Mouse (Mus musculus) limb, embryonic 13.5 days (tissue): ENCODE results near the gene Cdh4. TPM values are rescaled to one million over a fixed set of nuclear protein-coding genes. Genes with fewer than 3 reads are reported as not detected.

Experiments
- ATAC-seq: fragments of 200-750 bp; cut with Nextera tagmentation; 2 replicates; pipeline ENCODE4 v1.8.0; 2017; ENCODE audit warnings: low read depth, moderate number of reproducible peaks, moderate TSS enrichment; ENCODE audit not compliant: low FRiP score
- H3K27ac ChIP-seq: fragments of 300-500 bp; sonication (generic); 2 replicates; pipeline ENCODE4 v1.5.1; 2015; ENCODE audit warnings: inconsistent platforms, mild to moderate bottlenecking, moderate library complexity
- H3K27me3 ChIP-seq: fragments of 300-500 bp; sonication (generic); 2 replicates; pipeline ENCODE4 v1.6.1; 2015; ENCODE audit warnings: mild to moderate bottlenecking, inconsistent platforms
- H3K36me3 ChIP-seq: fragments of 300-500 bp; sonication (generic); 2 replicates; pipeline ENCODE4 v1.6.1; 2015; ENCODE audit warnings: inconsistent platforms, mild to moderate bottlenecking, moderate library complexity
- H3K4me1 ChIP-seq: fragments of 300-500 bp; sonication (generic); 2 replicates; pipeline ENCODE4 v1.6.1; 2015; ENCODE audit warnings: inconsistent platforms
- H3K4me2 ChIP-seq: fragments of 300-500 bp; sonication (generic); replicated peaks from 2 replicates; pipeline ENCODE4 v1.6.1; 2015; ENCODE audit warnings: inconsistent platforms, mild to moderate bottlenecking, moderate library complexity
- H3K4me3 ChIP-seq: fragments of 300-500 bp; sonication (generic); 2 replicates; pipeline ENCODE4 v1.5.1; 2015; ENCODE audit warnings: moderate library complexity, mild to moderate bottlenecking, inconsistent platforms
- H3K9ac ChIP-seq: fragments of 300-500 bp; sonication (generic); 2 replicates; pipeline ENCODE4 v1.6.1; 2015; ENCODE audit warnings: mild to moderate bottlenecking, inconsistent platforms
- H3K9me3 ChIP-seq: fragments of 300-500 bp; sonication (generic); 2 replicates; pipeline ENCODE4 v1.6.1; 2016; ENCODE audit warnings: inconsistent platforms
- WGBS: fragments of 180-500 bp; shearing (Covaris S2); methylation state at CpG from one replicate; pipeline ENCODE4 v1.1.7; 2015; 5-methylcytosine and 5-hydroxymethylcytosine counted together
- polyA plus RNA-seq: library from polyadenylated mRNA; unstranded; fragments of >200 nt; fragmentation: Nextera tagmentation; extraction: Ambion mirVana; gene quantifications from 2 replicates; pipeline ENCODE4 v1.2.1, GENCODE M21; 2015

The Cdh4 gene
- polyA plus RNA-seq, 1 experiment from 2014 or later: 12.2 TPM

DNA sequence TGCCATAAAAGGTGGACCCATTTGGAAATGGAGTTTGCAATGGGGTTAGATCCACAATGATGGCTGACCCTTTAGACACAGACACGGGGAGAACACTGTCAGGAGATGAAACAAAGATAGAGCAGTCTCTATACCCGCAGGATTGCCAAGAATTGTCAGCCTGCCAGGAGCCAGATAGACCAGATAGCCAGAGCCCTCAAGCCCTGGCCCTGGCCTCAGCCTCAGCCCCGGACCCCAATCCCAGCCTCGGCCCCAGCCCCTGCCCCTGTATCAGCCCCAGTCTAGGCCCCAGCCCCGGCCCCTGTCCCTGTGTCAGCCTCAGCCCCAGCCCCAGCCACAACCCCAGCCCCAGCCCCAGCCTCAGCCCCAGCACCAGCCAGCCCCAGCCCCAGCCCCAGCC is 345.6 kb downstream of the Cdh4 start:
- no peak overlapping the region for H3K27ac ChIP-seq
- H3K4me3 ChIP-seq: no peak overlapping the region
- H3K9me3 ChIP-seq: no peaks in the 10 kb centered on the region
- H3K36me3 ChIP-seq: no peaks in the 10 kb centered on the region
- WGBS: 74% methylated on average over 3 of the region's 5 CpGs
- no peaks in the 10 kb centered on the region for H3K27me3 ChIP-seq
- no peak for ATAC-seq
- peaks cover 19% of the 10 kb centered on the region for H3K4me1 ChIP-seq
- no peak overlapping the region for H3K4me2 ChIP-seq
- no peak overlapping the region for H3K9ac ChIP-seq

DNA sequence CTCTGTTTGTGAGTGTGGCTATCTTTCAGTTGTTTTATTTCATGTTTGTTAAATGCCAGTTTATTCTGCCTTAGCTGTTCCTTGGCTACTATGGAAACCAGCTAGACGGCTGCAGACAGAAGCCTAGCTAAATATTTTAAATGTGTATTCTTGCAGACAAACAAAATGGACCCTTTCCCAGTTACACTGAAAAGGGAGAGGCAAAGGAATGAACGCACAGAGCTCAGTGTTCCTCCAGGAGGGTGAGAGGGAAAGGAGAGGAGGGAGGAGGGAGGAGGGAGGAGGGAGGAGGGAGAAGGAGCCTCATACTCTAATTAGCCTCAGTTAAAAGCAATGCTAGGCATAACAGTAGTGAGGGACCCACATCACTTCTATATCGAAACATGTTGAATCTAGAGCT is 348.5 kb downstream of the Cdh4 start:
- Histone ChIP-seq H3K4me3 (no peak overlapping the region), H3K9ac (no peak overlapping the region), H3K4me1 (peaks cover 29% of the 10 kb centered on the region), H3K4me2 (no peak overlapping the region), H3K9me3 (no peaks in the 10 kb centered on the region), H3K36me3 (no peaks in the 10 kb centered on the region), H3K27me3 (peaks cover 10% of the 10 kb centered on the region; the same call in 1 of the 2 replicates), H3K27ac (no peak overlapping the region)
- ATAC-seq: no peak
- WGBS: 75% methylated on average over 3 of the region's 3 CpGs

DNA sequence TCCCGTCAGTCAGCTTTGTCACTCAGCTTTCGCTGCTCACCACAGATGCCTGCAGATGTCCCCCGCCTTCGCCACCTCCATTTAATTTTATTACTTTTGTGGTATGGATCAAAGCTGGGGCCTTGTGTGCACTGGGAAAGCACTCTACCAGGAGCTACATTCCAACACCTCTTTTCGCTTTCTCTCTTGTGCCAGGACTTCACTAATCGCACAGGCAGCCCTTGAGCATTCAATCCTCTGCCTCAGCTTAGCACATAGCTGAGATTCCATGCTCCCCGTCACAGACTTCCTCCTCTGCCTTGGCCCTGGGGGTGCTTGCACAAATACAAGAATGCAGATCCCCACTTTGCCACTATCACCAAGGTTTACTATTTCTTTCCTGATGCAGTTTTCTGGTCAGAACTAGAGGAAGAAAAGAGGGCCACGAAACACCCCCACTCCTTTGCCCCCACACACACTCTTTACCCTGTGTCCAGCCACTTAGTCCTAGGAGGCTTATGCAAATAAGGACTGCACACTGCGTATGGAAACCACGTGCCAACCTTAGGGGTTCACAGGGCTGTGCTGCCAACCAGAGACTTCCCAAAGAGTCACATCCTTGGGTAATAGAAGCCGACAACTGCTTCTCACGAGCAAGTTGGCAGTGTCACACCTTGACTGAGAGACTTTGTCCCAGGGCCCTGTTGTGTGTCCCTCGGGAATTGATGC is 350.3 kb downstream of the Cdh4 start:
- no peak overlapping the region; the same call in 1 of the 2 replicates for H3K4me2 ChIP-seq
- no peak overlapping the region for H3K4me3 ChIP-seq
- H3K27ac ChIP-seq: no peak overlapping the region
- H3K36me3 ChIP-seq: no peaks in the 10 kb centered on the region
- no peaks in the 10 kb centered on the region for H3K9me3 ChIP-seq
- H3K4me1 ChIP-seq: peaks cover 22% of the 10 kb centered on the region
- peaks cover 11% of the 10 kb centered on the region; the same call in 1 of the 2 replicates for H3K27me3 ChIP-seq
- H3K9ac ChIP-seq: no peak overlapping the region
- ATAC-seq: peak; percentile 46; the same call in 1 of the 2 replicates
- 25% methylated on average over 13 of the region's 13 CpGs for WGBS

DNA sequence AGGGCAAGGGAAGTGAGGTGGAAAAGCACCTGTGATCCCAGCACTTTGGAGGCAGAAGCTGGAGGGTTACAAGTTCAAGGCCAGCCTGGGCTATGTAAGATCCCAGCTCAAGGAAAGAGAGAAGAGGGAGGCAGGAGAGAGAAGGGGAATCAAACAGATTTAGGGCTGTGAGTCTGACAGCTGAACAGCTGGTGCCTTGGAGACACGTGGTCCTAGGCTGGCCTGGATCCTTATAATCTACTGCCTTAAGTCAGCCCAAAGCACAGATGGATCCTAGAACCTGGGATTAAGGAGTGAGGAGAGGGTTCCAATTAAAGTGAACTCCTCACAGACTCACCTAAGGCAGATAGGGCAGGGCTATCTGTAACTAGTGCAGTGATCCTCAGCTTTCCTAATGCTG is 352.1 kb downstream of the Cdh4 start:
- no peak overlapping the region for H3K9ac ChIP-seq
- no peak for ATAC-seq
- 38% methylated on average over 1 of the region's 1 CpGs for WGBS

DNA sequence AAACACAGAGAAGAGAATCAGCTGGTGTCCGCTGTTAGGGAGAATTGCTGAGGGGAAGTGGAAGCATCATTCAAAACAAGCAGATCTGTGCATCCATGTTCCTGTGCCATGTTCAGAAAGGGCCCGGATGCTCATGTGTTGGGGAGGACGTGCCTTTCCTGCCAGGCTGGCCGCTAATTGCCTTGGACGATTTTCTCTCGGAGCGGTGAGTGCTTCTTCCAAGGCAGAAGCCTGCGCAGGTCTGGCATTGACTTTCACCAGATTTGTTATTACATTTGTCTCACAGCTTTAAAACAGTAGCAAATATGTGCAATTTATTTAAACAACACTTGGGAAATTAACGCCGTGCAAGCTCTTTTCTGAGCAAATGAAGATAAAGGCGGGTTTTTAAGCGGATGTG is 353.2 kb downstream of the Cdh4 start:
- Histone ChIP-seq H3K27ac (no peak overlapping the region), H3K9ac (no peak overlapping the region), H3K4me1 (peaks cover 44% of the 10 kb centered on the region), H3K4me3 (no peak overlapping the region), H3K4me2 (no peak overlapping the region), H3K9me3 (no peaks in the 10 kb centered on the region), H3K36me3 (no peaks in the 10 kb centered on the region), H3K27me3 (peaks cover 11% of the 10 kb centered on the region; the same call in 1 of the 2 replicates)
- ATAC-seq: no peak
- 77% methylated on average over 12 of the region's 12 CpGs for WGBS

More for the DNA sequence above, 352.1 kb downstream of the Cdh4 start:
- Histone ChIP-seq H3K27ac (no peak overlapping the region), H3K36me3 (no peaks in the 10 kb centered on the region), H3K27me3 (peaks cover 11% of the 10 kb centered on the region; the same call in 1 of the 2 replicates), H3K4me2 (no peak overlapping the region), H3K4me1 (peaks cover 34% of the 10 kb centered on the region), H3K9me3 (no peaks in the 10 kb centered on the region), H3K4me3 (no peak overlapping the region)

DNA sequence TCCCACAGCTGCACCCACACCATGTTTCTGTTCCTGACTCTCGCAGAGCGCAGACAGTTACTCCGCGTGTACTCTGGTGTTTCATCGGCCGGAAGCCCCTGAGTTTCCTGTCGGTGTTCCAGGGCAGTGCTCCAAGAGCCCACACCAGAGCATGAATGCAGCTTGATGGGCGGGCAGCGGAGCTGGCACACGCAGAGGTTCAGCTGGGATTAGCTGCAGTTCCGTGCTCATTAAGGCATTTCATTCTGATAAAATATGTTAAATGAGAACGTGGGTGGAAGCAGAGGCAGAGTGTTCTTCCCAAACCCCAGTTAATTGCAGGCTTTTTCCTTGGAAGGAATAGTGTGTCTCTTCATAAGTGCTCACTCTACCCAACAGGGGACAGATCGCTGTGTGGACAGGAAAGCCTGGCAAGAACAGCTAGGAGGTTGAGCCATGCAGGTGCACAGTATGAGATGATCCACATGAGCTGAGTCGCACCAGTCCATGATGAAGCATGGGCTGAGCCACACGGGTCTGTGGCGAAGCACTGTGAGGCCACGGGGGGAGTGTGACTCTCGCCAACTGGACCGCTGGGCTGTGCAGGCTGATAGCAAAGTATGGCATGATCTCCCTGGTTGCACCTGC is 357.8 kb downstream of the Cdh4 start:
- Histone ChIP-seq H3K9ac (no peak overlapping the region), H3K4me1 (peaks cover 35% of the 10 kb centered on the region), H3K4me2 (no peak overlapping the region), H3K9me3 (no peaks in the 10 kb centered on the region), H3K27me3 (peaks cover 8% of the 10 kb centered on the region; the same call in 1 of the 2 replicates), H3K27ac (no peak overlapping the region), H3K4me3 (no peak overlapping the region), H3K36me3 (no peaks in the 10 kb centered on the region)
- 78% methylated on average over 19 of the region's 19 CpGs for WGBS
- no peak for ATAC-seq

DNA sequence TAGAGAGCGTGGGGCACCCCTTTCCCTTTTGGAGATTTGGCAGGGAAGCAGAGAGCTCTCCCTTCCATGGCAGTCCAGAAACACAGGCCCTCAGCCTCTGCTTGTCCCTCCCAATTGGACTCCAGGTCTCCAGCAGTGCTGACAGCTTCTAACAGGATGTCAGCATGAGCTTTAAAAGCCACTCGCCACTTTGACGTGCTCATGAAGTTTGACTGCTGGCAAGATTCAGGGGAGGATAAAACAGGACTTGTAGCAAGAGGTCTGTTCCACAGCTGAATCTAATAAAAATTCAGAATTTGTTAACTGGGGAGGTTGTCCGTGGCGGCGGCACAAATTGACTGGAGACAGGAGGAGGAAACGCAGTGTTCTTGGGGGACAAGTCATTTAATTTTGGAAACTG is 358.8 kb downstream of the Cdh4 start:
- H3K27ac ChIP-seq: peak overlapping the region; percentile 17; the same call in 1 of the 2 replicates
- H3K4me1 ChIP-seq: peaks cover 35% of the 10 kb centered on the region
- 16% methylated on average over 7 of the region's 7 CpGs for WGBS
- no peaks in the 10 kb centered on the region for H3K36me3 ChIP-seq
- H3K9ac ChIP-seq: no peak overlapping the region
- no peak overlapping the region for H3K4me3 ChIP-seq
- H3K4me2 ChIP-seq: no peak overlapping the region
- H3K27me3 ChIP-seq: no peaks in the 10 kb centered on the region
- ATAC-seq: peak; percentile 52
- H3K9me3 ChIP-seq: no peaks in the 10 kb centered on the region

DNA sequence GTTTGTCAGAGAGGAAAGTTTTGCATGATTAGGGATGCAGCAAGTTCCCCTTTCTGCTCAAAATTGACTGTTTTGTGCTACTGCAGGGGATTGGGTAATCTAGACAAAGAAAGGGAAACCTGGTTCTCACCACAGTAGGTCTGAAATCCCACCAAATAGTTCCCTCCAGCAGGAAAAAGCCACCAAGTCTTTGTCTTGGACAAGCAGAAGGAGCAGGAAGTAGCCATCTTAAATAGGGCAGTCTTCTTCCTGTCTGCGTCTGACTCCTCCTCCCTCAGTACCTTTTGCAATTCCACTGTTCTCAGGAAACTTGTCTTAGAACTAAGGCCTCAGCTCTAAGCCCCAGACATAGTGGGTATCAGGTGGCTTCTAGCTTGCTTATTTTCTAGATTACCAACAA is 360.2 kb downstream of the Cdh4 start:
- H3K4me3 ChIP-seq: no peak overlapping the region
- 91% methylated on average over 1 of the region's 1 CpGs for WGBS
- ATAC-seq: no peak
- no peak overlapping the region for H3K27ac ChIP-seq
- H3K9ac ChIP-seq: no peak overlapping the region
- H3K4me1 ChIP-seq: peaks cover 35% of the 10 kb centered on the region
- no peaks in the 10 kb centered on the region for H3K27me3 ChIP-seq
- no peaks in the 10 kb centered on the region for H3K36me3 ChIP-seq
- no peak overlapping the region for H3K4me2 ChIP-seq
- H3K9me3 ChIP-seq: peaks cover 5% of the 10 kb centered on the region; the same call in 1 of the 2 replicates

DNA sequence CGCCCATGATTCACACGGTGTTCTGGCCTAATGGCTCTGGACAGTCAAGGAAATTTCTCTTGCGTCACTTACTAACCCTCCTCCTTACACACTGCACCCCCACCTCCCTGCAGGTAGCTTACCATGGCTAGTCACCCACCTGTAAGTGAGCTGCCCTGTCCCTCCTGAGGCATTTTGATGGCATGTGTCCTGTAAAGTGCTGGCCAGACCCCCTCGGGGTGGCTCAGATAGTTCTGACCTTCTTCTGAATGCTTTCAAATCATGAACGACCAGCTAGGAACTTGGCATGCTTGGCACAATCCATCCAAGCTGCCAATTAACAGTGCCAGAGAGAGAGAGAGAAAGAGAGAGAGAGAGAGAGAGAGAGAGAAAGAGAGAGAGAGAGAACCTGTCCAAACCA is 368.9 kb downstream of the Cdh4 start:
- no peak for ATAC-seq
- Histone ChIP-seq H3K4me1 (peaks cover 13% of the 10 kb centered on the region), H3K9ac (no peak overlapping the region), H3K27me3 (0 out of 2 replicates have a peak, but pooled peaks cover 2% of the 10 kb centered on the region), H3K36me3 (no peaks in the 10 kb centered on the region), H3K27ac (no peak overlapping the region), H3K9me3 (peaks cover 5% of the 10 kb centered on the region; the same call in 1 of the 2 replicates), H3K4me3 (no peak overlapping the region), H3K4me2 (no peak overlapping the region)
- WGBS: 84% methylated on average over 5 of the region's 5 CpGs

DNA sequence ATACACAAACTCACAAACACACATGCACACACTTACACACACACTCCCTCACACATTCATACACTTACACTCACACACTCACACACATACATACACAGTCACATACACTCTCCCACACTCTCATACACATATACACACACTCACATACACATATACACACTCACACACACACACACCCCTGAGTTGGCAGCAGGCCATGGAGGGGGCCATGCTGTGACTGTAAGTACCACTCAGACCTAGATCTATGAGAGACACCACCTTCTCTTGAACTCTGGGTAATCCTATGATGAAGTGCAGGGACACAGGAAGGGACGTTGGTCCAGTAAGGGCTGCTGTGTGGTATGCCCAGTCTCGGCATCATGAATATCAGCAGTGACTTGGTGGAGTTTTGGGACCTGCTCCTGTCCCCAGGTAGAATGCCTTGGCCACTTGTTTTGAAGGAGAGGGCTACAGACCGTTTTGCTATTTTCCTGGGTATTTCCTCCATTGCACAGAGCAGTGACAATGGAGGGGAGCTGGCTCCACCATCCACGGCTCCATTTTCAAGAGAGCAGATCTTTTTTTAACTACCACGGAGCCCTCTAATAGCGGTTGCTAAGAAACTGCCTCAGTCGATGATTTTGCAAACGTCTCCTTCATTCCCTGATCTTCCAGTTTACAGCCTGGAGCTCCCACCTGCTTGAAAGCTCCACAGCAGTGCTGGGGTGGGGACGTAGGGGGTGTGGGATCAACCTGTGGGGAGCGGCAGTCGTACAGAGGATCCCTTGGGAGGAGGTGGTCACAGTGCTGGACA is 371.0 kb downstream of the Cdh4 start:
- peaks cover 13% of the 10 kb centered on the region for H3K4me1 ChIP-seq
- 0 out of 2 replicates have a peak, but pooled peaks cover 2% of the 10 kb centered on the region for H3K27me3 ChIP-seq
- WGBS: 65% methylated on average over 11 of the region's 11 CpGs
- H3K4me3 ChIP-seq: no peak overlapping the region
- no peak overlapping the region for H3K27ac ChIP-seq
- no peak overlapping the region for H3K9ac ChIP-seq
- no peaks in the 10 kb centered on the region for H3K9me3 ChIP-seq
- ATAC-seq: no peak; the same call in 1 of the 2 replicates
- no peak overlapping the region for H3K4me2 ChIP-seq
- no peaks in the 10 kb centered on the region for H3K36me3 ChIP-seq

DNA sequence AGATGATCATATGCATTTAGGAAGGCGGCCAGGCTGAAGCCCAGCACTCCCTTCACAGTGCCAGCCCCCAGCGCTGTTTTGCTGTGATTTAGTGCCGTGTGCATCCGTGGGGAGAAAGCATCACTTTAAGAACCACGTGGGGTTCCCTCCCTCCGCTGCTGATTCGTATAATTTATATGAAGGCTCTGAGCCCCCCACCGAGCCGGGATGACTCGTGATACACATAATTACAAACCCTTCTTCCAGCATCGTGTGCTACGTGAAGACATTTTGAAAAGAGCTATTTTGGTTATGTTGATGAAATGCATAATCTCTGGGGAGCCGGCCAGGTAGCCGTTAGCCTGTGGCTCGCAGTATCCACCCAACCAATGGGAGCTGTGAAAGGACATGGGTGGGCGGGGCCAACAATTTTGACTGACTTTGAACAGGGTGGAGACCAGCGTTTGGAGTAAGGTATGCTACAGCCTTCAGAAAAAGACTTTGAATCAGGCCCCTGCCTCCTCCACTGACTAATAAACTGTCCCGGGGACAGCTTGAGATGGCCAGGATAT is 382.6 kb downstream of the Cdh4 start:
- peak; percentile 46; the same call in 1 of the 2 replicates for ATAC-seq
- Histone ChIP-seq H3K4me2 (peak overlapping the region; percentile 40), H3K9ac (no peak overlapping the region), H3K4me1 (peaks cover 24% of the 10 kb centered on the region), H3K27me3 (0 out of 2 replicates have a peak, but pooled peaks cover 6% of the 10 kb centered on the region), H3K9me3 (no peaks in the 10 kb centered on the region), H3K4me3 (no peak overlapping the region), H3K36me3 (no peaks in the 10 kb centered on the region), H3K27ac (no peak overlapping the region)
- WGBS: 34% methylated on average over 18 of the region's 18 CpGs
